Mouse (Mus musculus) midbrain, embryonic 14.5 days (tissue): ENCODE measurements around the gene Sall2. TPM values are rescaled to one million over a fixed set of nuclear protein-coding genes. Genes with fewer than 3 reads are reported as not detected.

ENCODE experiments used
- ATAC-seq: fragments of 200-750 bp; cut with Nextera tagmentation; 2 replicates; pipeline ENCODE4 v1.8.0; 2017; ENCODE audit warnings: moderate number of reproducible peaks, moderate library complexity; ENCODE audit not compliant: low FRiP score, low TSS enrichment
- DNase-seq: peaks from one replicate; pipeline ENCODE4 v3.0.0-alpha.2; 2015
- H3K27ac ChIP-seq: fragments of 300-500 bp; sonication (generic); replicated peaks from 2 replicates; pipeline ENCODE4 v1.5.1; 2014; ENCODE audit warnings: mild to moderate bottlenecking, low read depth, low read length, moderate library complexity
- H3K27me3 ChIP-seq: fragments of 300-500 bp; sonication (generic); 2 replicates; pipeline ENCODE4 v1.6.1; 2014; ENCODE audit warnings: low read length, control low read depth, mixed read lengths; ENCODE audit not compliant: control insufficient read depth, insufficient read depth
- H3K36me3 ChIP-seq: fragments of 300-500 bp; sonication (generic); 2 replicates; pipeline ENCODE4 v1.6.1; 2014; ENCODE audit warnings: low read length, control low read depth; ENCODE audit not compliant: control insufficient read depth, insufficient read depth
- H3K4me1 ChIP-seq: fragments of 300-500 bp; sonication (generic); 2 replicates; pipeline ENCODE4 v1.6.1; 2014; ENCODE audit warnings: mild to moderate bottlenecking, antibody characterized with exemption, low read length, control low read depth; ENCODE audit not compliant: control insufficient read depth, insufficient read depth
- H3K4me2 ChIP-seq: fragments of 300-500 bp; sonication (generic); 2 replicates; pipeline ENCODE4 v1.6.1; 2014; ENCODE audit warnings: mild to moderate bottlenecking, low read length, moderate library complexity
- H3K4me3 ChIP-seq: fragments of 300-500 bp; sonication (generic); replicated peaks from 2 replicates; pipeline ENCODE4 v1.5.1; 2014; ENCODE audit warnings: low read depth, low read length
- H3K9ac ChIP-seq: fragments of 300-500 bp; sonication (generic); replicated peaks from 2 replicates; pipeline ENCODE4 v1.6.1; 2014; ENCODE audit warnings: mild to moderate bottlenecking, low read length, moderate library complexity
- H3K9me3 ChIP-seq: fragments of 300-500 bp; sonication (generic); 2 replicates; pipeline ENCODE4 v1.6.1; 2016; ENCODE audit warnings: low read length, control low read depth, mixed read lengths; ENCODE audit not compliant: control insufficient read depth
- WGBS: fragments of 180-500 bp; shearing (Covaris S2); extraction: QIAGEN DNeasy Blood & Tissue Kit; methylation state at CpG from one replicate; pipeline ENCODE4 v1.1.7; 2014; 5-methylcytosine and 5-hydroxymethylcytosine counted together
- polyA plus RNA-seq: library from polyadenylated mRNA; unstranded; fragments of >200 nt; fragmentation: Nextera tagmentation; extraction: Ambion mirVana; gene quantifications from 2 replicates; pipeline ENCODE4 v1.2.1, GENCODE M21; 2014

Gene Sall2
- polyA plus RNA-seq: 40.1 and 55.6 TPM in 2 replicates

DNA sequence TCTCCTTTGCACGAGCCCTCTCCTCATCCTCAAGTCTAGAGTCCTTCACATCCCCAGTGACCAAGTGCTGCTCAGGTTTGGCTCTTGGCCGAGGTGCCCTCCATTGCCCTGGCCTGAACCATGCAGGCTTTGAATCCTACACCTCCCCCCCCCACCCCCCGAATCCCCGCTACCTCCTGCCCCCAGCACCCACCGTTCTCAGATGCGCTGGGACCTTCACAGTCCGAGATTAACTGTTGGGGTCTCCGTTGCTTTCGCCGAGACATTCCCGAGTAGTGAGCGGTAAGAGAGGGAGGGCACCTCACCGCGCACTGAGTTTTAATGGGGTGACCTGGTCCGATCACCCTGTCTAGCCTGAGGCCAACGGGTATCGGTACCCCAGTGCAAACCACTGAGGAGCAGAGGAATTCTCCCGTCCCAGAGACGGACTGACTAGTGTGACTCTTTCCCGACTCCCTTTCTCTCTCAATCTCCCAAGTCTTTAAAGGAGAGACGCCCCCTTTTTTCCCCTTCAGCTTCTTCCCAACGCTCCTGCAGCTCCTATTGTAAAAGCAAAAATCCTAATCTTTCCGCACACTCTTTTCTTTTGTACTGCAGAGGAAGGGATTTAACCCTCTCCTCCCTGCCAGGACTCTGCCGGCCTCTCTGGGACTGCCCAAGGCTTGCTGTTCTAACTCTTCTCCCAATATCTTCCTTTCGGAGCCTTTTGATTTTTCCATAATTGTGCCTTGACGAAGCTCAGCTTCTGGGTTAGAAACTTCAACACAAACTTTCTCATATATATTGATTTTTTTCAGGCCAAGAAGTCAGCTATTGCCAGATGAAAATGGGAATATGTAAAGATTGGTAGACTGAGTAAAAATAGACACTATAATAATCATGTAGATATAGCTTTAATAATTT, at the start of gene Sall2:
Sall2 (minus strand) TSS at position 853 of the 903 bp plus-strand sequence.
- Histone ChIP-seq H3K4me2 (peak within 1 kb of the TSS; percentile 84), H3K9me3 (no peaks in the 10 kb centered on the region), H3K27me3 (no peaks in the 10 kb centered on the region), H3K27ac (peak within 1 kb of the TSS; percentile 80), H3K4me3 (peak within 1 kb of the TSS; percentile 51), H3K36me3 (no peaks in the 10 kb centered on the region), H3K9ac (peak within 1 kb of the TSS; percentile 55), H3K4me1 (peaks cover 17% of the 10 kb centered on the region)
- under 1% methylated on average over 26 of the region's 26 CpGs for WGBS
- DNase-seq (peak; percentile 62), ATAC-seq (peak; percentile 68)

DNA sequence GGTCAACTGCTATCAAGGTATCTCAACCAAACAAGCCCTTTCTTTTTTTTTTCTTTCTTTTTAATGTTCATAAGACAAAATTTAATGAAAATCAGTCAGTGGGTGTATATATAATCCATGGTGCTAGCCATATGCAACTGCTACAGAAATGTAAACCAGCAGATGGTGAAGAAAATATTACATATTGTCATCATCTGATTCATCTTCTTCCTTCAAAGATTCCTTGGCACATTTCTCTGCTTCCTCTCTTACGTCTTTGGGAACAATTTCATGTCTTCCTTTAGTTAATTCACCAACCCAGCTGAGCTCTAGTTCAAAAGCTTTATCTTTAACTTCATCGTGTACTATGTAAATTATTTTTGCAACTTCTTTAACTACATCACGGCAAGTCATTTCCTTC, 40.2 kb upstream of the Sall2 start:
- no peaks in the 10 kb centered on the region for H3K36me3 ChIP-seq
- WGBS: 91% methylated on average over 3 of the region's 3 CpGs

DNA sequence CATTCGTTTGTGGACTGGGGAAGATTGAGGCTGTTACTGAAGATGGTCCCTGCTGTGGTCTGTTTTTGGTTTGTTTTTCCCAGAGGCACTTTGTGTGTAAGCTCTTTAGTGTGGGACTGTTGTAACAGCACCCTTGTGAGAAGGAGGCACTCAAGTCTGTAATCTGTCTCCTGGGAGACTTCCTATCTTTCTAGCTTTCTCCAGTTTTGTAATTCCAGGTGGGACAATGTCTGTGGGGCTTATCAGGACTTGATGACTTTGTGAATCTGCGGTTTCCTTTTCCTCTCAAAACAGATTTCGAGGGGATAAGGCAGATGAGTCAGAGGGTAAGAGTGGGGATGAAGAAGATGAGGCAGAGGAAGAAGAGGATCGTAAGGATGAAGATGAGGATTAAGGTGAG, 27.7 kb upstream of the Sall2 start, which contains the start of gene Olfr1513:
Olfr1513 (minus strand) TSS at position 101 of the 400 bp plus-strand sequence.
- H3K4me2 ChIP-seq: no peak within 1 kb of the TSS
- H3K36me3 ChIP-seq: no peaks in the 10 kb centered on the region
- DNase-seq (no peak), ATAC-seq (no peak)
- 86% methylated on average over 4 of the region's 4 CpGs for WGBS
- no peaks in the 10 kb centered on the region for H3K9me3 ChIP-seq
- no peak within 1 kb of the TSS for H3K9ac ChIP-seq
- H3K4me1 ChIP-seq: no peaks in the 10 kb centered on the region
- no peaks in the 10 kb centered on the region for H3K27me3 ChIP-seq
- no peak within 1 kb of the TSS for H3K4me3 ChIP-seq
- H3K27ac ChIP-seq: no peak within 1 kb of the TSS

More for the DNA sequence above, 40.2 kb upstream of the Sall2 start:
- no peak overlapping the region for H3K27ac ChIP-seq
- no peaks in the 10 kb centered on the region for H3K27me3 ChIP-seq
- ATAC-seq: no peak
- no peak for DNase-seq
- H3K9me3 ChIP-seq: no peaks in the 10 kb centered on the region
- H3K4me1 ChIP-seq: no peaks in the 10 kb centered on the region
- H3K9ac ChIP-seq: no peak overlapping the region
- no peak overlapping the region for H3K4me3 ChIP-seq
- H3K4me2 ChIP-seq: no peak overlapping the region

DNA sequence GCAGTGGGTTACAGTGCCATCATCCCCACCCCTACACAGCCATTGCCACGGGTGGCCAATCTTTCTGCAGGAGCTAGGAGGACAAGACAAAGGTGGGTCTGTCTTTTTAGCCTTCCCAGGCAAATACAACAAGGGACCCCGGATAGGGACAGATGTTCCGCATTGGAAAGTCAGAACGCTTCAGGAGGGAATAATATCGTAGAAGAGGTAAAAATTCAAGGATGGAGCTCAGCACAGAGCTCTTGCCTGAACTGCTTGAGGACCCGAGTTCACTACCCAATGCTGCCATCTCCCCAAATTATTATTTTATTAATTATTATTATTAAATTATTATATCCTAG, 10.9 kb upstream of the Sall2 start:
- peak overlapping the region; percentile 50; the same call in 1 of the 2 replicates for H3K9ac ChIP-seq
- peak overlapping the region; percentile 52 for H3K4me2 ChIP-seq
- no peak for ATAC-seq
- H3K9me3 ChIP-seq: peaks cover 3% of the 10 kb centered on the region; the same call in 1 of the 2 replicates
- no peak overlapping the region for H3K27ac ChIP-seq
- WGBS: 79% methylated on average over 6 of the region's 6 CpGs
- no peak for DNase-seq
- no peaks in the 10 kb centered on the region for H3K27me3 ChIP-seq
- no peaks in the 10 kb centered on the region for H3K36me3 ChIP-seq
- no peaks in the 10 kb centered on the region for H3K4me1 ChIP-seq
- H3K4me3 ChIP-seq: no peak overlapping the region

DNA sequence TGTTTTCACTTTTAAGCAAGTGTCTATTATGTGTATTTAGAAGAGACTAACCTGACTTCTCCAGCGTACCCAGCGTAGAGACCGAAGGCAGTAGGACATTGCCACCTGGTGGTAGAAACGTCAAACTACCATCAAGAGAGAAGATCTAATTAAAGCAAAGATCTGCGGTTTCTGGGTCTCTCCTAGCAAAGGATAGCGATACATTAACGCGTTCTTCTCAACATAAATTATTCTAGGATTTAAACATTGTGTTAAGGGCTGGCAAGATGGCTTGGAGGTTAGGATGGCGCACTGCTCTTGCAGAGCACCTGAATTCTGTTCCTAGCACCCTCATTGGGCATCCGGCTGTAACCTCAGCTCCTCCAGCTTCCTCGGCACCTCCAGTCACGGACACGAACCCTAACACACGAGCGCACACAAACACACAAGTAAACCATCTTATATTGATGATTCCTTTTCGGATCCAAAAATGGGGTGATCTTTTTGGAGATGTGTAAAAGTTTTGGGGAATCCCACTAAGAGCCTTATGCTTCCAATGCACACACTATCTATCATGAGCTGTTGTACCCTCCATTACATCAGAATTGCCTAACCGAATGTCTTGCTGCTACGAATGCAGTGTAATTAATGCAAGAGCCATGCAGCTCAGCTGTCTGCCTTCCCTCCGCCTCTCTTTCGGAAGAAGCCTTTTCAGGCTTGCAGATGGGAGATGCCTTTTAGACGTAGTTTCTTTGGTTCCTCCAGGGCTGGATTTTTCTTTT, 10.4 kb upstream of the Sall2 start:
- peak overlapping the region; percentile 52 for H3K4me2 ChIP-seq
- H3K36me3 ChIP-seq: no peaks in the 10 kb centered on the region
- peak; percentile 94 for DNase-seq
- H3K27me3 ChIP-seq: no peaks in the 10 kb centered on the region
- WGBS: 31% methylated on average over 21 of the region's 21 CpGs
- peak overlapping the region; percentile 50 for H3K9ac ChIP-seq
- ATAC-seq: peak; percentile 57
- H3K4me1 ChIP-seq: no peaks in the 10 kb centered on the region
- H3K4me3 ChIP-seq: peak overlapping the region; percentile 26
- no peaks in the 10 kb centered on the region for H3K9me3 ChIP-seq
- H3K27ac ChIP-seq: no peak overlapping the region

DNA sequence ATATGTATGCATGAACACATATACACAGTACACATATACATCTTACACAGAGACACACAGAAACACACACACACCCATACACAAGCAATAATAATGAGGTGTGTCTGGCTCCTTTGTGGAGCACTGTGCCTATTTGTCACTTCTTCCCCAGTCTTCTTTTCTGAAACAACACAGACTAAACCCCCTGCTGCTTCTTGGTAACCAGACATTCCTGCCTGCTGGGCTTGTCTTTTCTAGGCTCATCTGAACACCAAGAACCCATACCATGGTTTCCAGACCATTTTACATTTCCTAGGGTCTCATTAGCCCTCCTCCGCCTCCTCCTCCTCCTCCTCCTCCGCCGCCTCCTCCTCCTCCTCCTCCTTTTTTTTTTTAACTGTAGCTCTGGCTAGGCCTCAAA, 3.6 kb upstream of the Sall2 start:
- Histone ChIP-seq H3K9ac (no peak overlapping the region), H3K36me3 (no peaks in the 10 kb centered on the region), H3K27me3 (no peaks in the 10 kb centered on the region), H3K9me3 (no peaks in the 10 kb centered on the region), H3K4me2 (no peak overlapping the region), H3K4me1 (peaks cover 4% of the 10 kb centered on the region), H3K27ac (no peak overlapping the region), H3K4me3 (no peak overlapping the region)
- 43% methylated on average over 2 of the region's 3 CpGs for WGBS
- DNase-seq (no peak), ATAC-seq (no peak)

DNA sequence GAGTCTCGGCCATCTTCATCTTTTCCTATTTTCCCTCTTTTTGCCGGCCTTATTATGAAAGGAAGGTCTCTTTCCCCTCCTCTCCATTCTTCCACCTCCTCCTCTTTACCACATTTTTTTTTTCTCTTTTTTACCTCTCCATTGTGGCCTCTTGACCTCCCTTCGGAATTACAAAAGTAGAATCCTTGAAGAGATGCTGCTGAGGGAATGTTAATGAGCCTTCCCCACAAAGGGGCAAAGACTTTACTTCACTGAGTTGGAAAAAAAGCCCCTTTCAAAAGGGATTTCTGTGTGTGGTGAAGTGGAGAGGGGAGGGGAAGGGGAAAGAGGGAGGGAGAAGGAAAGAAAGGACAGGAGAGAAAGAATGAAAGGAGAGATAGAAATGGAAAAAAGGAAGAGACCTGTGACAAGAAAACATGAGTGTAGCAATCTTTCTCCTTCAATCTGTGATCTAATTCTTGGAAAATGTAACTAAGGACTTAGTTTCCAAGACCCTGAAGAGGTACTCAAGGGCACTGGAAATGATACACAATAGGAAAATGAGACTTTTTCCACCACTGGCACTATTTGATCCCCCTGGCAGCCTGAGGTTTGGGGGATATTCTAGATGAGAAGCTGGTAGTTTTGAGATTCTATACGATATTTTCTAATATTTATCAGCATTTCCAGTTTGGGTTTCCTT, 2.6 kb upstream of the Sall2 start:
- H3K4me3 ChIP-seq: no peak overlapping the region
- no peak overlapping the region for H3K9ac ChIP-seq
- no peaks in the 10 kb centered on the region for H3K27me3 ChIP-seq
- no peaks in the 10 kb centered on the region for H3K36me3 ChIP-seq
- peak overlapping the region; percentile 5; the same call in 1 of the 2 replicates for H3K4me2 ChIP-seq
- H3K9me3 ChIP-seq: no peaks in the 10 kb centered on the region
- H3K4me1 ChIP-seq: peaks cover 10% of the 10 kb centered on the region
- 0% methylated on average over 4 of the region's 4 CpGs for WGBS
- peak overlapping the region; percentile 55 for H3K27ac ChIP-seq
- DNase-seq (peak; percentile 54), ATAC-seq (no peak)

DNA sequence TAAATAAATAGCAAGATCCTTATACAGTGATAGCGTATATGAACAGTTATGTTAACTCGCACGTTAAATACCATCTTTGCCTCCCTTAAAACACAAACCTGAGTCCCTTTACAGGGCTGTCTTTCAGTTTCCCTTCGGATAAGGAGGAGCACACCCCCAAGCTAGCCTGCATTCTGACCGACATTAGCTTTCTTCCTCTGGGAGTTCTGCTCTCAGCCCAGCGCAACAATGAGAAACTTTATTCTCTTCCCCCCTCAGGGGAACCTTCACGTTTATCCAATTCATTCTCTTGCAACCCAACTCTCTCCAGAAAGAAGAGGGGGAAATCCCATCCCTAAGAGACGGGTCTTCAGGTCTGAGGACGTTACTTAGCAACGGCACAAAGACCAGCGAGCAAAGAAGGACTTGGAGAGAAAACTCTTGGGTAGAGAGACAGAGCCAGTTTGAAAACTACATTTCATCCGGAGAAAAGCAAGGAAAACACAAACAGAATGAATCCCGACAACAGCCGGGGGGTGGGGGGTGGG, 1.1 kb downstream of the Sall2 start:
- Histone ChIP-seq H3K36me3 (no peaks in the 10 kb centered on the region), H3K9ac (peak overlapping the region; percentile 55), H3K4me1 (peaks cover 17% of the 10 kb centered on the region), H3K4me2 (peak overlapping the region; percentile 84), H3K4me3 (peak overlapping the region; percentile 51), H3K27me3 (no peaks in the 10 kb centered on the region), H3K27ac (peak overlapping the region; percentile 80), H3K9me3 (no peaks in the 10 kb centered on the region)
- 1% methylated on average over 14 of the region's 14 CpGs for WGBS
- ATAC-seq (peak; percentile 65), DNase-seq (peak; percentile 76)
